Mouse (Mus musculus) natural killer cell, adult 2 months (primary cell): Measurements from ENCODE around the gene Slc7a12.

Source experiments
- DNase-seq, 2 experiments: peaks; one replicate each; pipeline ENCODE4 v3.0.0; 2022; ENCODE audit warnings: low spot score in 2 of 2

Gene Slc7a12

GRCm38 (mm10) chr3:14480397-14480796 lies at the start of gene Slc7a12:
Slc7a12 (plus strand) TSS chr3:14480697.
- DNase-seq, result no peak

GRCm38 (mm10) chr3:14432381-14432780 lies 48.1 kb upstream of the Slc7a12 start:
- no peak for DNase-seq

GRCm38 (mm10) chr3:14446015-14446414 lies 34.5 kb upstream of the Slc7a12 start:
- no peak for DNase-seq

GRCm38 (mm10) chr3:14446691-14447090 lies 33.8 kb upstream of the Slc7a12 start:
- DNase-seq, result no peak
